Mouse (Mus musculus) hindbrain, postnatal 0 days (tissue): ENCODE results near the gene Bcam. TPM values are rescaled to one million over a fixed set of nuclear protein-coding genes. Genes with fewer than 3 reads are reported as not detected.
A peak's percentile ranks its signal among the peaks of the same experiment; 100 is the strongest.
"Not testable (repeated sequence)": the region's sequence is repeated elsewhere in the genome, so short reads cannot be mapped to it uniquely, and the experiment has no call there.

Experiments
- ATAC-seq: fragments of 200-750 bp; cut with Nextera tagmentation; 2 replicates; pipeline ENCODE4 v1.8.0; 2017; ENCODE audit warnings: mild to moderate bottlenecking, moderate TSS enrichment, moderate library complexity
- DNase-seq: peaks from one replicate; pipeline ENCODE4 v3.0.0-alpha.2; 2015; ENCODE audit warnings: low spot score
- H3K27ac ChIP-seq: fragments of 300-500 bp; sonication (generic); 2 replicates; pipeline ENCODE4 v1.5.1; 2014; ENCODE audit warnings: mild to moderate bottlenecking
- H3K27me3 ChIP-seq: fragments of 300-500 bp; sonication (generic); 2 replicates; pipeline ENCODE4 v1.6.1; 2014; ENCODE audit warnings: low read length, mixed read lengths; ENCODE audit not compliant: insufficient read depth
- H3K36me3 ChIP-seq: fragments of 300-500 bp; sonication (generic); 2 replicates; pipeline ENCODE4 v1.6.1; 2014; ENCODE audit warnings: low read length, mixed read lengths; ENCODE audit not compliant: insufficient read depth
- H3K4me1 ChIP-seq: fragments of 300-500 bp; sonication (generic); 2 replicates; pipeline ENCODE4 v1.6.1; 2014; ENCODE audit warnings: antibody characterized with exemption, low read length, mixed read lengths; ENCODE audit not compliant: insufficient read depth
- H3K4me2 ChIP-seq: fragments of 300-500 bp; sonication (generic); 2 replicates; pipeline ENCODE4 v1.6.1; 2014; ENCODE audit warnings: low read depth, mild to moderate bottlenecking, low read length, moderate library complexity, mixed read lengths
- H3K4me3 ChIP-seq: fragments of 300-500 bp; sonication (generic); 2 replicates; pipeline ENCODE4 v1.5.1; 2014; ENCODE audit warnings: low read length
- H3K9ac ChIP-seq: fragments of 300-500 bp; sonication (generic); replicated peaks from 2 replicates; pipeline ENCODE4 v1.6.1; 2014; ENCODE audit warnings: mild to moderate bottlenecking, low read length, moderate library complexity, mixed read lengths
- H3K9me3 ChIP-seq: fragments of 300-500 bp; sonication (generic); 2 replicates; pipeline ENCODE4 v1.6.1; 2016; ENCODE audit warnings: low read length, mixed read lengths
- CTCF ChIP-seq: IDR thresholded peaks from 2 replicates; pipeline ENCODE4 v1.5.1; 2016; ENCODE audit warnings: antibody characterized with exemption, control low read depth, low read depth
- WGBS: fragments of 180-500 bp; shearing (Covaris S2); extraction: QIAGEN DNeasy Blood & Tissue Kit; methylation state at CpG from one replicate; pipeline ENCODE4 v1.1.7; 2014; 5-methylcytosine and 5-hydroxymethylcytosine counted together
- polyA plus RNA-seq: library from polyadenylated mRNA; unstranded; fragments of >200 nt; fragmentation: Nextera tagmentation; extraction: Ambion mirVana; gene quantifications from 2 replicates; pipeline ENCODE4 v1.2.1, GENCODE M21; 2015
- total RNA-seq: library from RNA; depleted of rRNA; stranded (reverse); fragments of >200 nt; gene quantifications from 2 replicates; pipeline ENCODE4 v1.2.3, GENCODE M21; 2014

Gene Bcam
- total and polyA plus RNA-seq, 2 experiments from 2014 or later: 29.0 to 50.7 TPM

GRCm38 (mm10) chr7:19796697-19797588, 26.1 kb upstream of the Bcam start, which contains the start of gene Cblc:
TSS of gene Cblc (minus strand) at chr7:19796809.
- TF ChIP-seq CTCF: peak; percentile 82
- no peaks in the 10 kb centered on the region for H3K4me1 ChIP-seq
- H3K27me3 ChIP-seq: peaks cover 21% of the 10 kb centered on the region
- H3K4me3 ChIP-seq: no peak within 1 kb of the TSS
- 3% methylated on average over 32 of the region's 32 CpGs for WGBS
- H3K9me3 ChIP-seq: no peaks in the 10 kb centered on the region
- peak; percentile 46; the same call in 1 of the 2 replicates for ATAC-seq
- peak; percentile 41 for DNase-seq
- H3K4me2 ChIP-seq: no peak within 1 kb of the TSS
- no peak within 1 kb of the TSS for H3K9ac ChIP-seq
- H3K36me3 ChIP-seq: no peaks in the 10 kb centered on the region
- no peak within 1 kb of the TSS for H3K27ac ChIP-seq

- TF ChIP-seq CTCF: no peak
- DNase-seq: no peak
- Histone ChIP-seq H3K9ac (no peak overlapping the region), H3K4me3 (no peak overlapping the region), H3K4me1 (no peaks in the 10 kb centered on the region), H3K27me3 (peaks cover 21% of the 10 kb centered on the region), H3K36me3 (no peaks in the 10 kb centered on the region), H3K4me2 (no peak overlapping the region), H3K9me3 (no peaks in the 10 kb centered on the region), H3K27ac (no peak overlapping the region)
- ATAC-seq: no peak
- 11% methylated on average over 18 of the region's 18 CpGs for WGBS
Measured at GRCm38 (mm10) chr7:19796254-19796653, 25.4 kb upstream of the Bcam start.

GRCm38 (mm10) chr7:19795236-19795635, 24.4 kb upstream of the Bcam start:
- Histone ChIP-seq H3K9ac (no peak overlapping the region), H3K27ac (no peak overlapping the region), H3K4me1 (no peaks in the 10 kb centered on the region), H3K36me3 (no peaks in the 10 kb centered on the region), H3K27me3 (peaks cover 21% of the 10 kb centered on the region), H3K4me3 (no peak overlapping the region), H3K4me2 (no peak overlapping the region), H3K9me3 (no peaks in the 10 kb centered on the region)
- ATAC-seq: no peak
- WGBS: 54% methylated on average over 2 of the region's 2 CpGs
- no peak for TF ChIP-seq CTCF
- no peak for DNase-seq

- Histone ChIP-seq H3K4me2 (no peak overlapping the region), H3K4me3 (no peak overlapping the region), H3K4me1 (no peaks in the 10 kb centered on the region), H3K27me3 (peaks cover 21% of the 10 kb centered on the region), H3K36me3 (no peaks in the 10 kb centered on the region), H3K9ac (no peak overlapping the region), H3K27ac (no peak overlapping the region), H3K9me3 (no peaks in the 10 kb centered on the region)
- 83% methylated on average over 19 of the region's 19 CpGs for WGBS
- no peak for DNase-seq
- ATAC-seq: no peak
- TF ChIP-seq CTCF: no peak
Measured at GRCm38 (mm10) chr7:19792701-19793630, 22.1 kb upstream of the Bcam start.

GRCm38 (mm10) chr7:19791504-19791903, 20.7 kb upstream of the Bcam start:
- H3K27me3 ChIP-seq, H3K4me3 ChIP-seq, H3K9ac ChIP-seq, H3K4me1 ChIP-seq, H3K9me3 ChIP-seq, DNase-seq, H3K27ac ChIP-seq, H3K4me2 ChIP-seq, H3K36me3 ChIP-seq, ATAC-seq: not testable (repeated sequence)
- WGBS: 82% methylated on average over 2 of the region's 2 CpGs

DNA sequence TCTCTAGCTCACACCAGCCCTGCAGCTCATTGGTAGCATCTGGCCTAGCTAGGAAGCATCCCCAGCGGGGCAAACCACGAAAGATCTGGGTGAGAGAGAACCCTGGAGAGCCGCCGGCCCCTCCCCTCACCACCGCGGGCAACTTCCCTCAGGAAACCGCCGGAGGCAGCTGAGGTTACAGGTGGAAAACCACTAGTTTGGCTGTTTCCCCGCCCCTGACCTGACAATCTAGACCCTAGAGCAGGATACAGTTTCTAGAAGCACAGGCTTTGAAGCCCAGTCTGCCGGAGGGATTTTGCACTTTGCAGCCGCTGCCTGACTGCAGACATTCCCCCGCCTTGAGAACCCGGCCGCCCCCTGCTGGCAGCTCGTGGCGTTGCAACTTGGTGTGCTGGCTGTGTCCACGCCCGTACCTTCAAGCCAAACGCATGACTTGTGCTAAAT, 19.1 kb upstream of the Bcam start:
- H3K27me3 ChIP-seq: no peaks in the 10 kb centered on the region

More for the DNA sequence above, 19.1 kb upstream of the Bcam start:
- peak overlapping the region; percentile 33; the same call in 1 of the 2 replicates for H3K9ac ChIP-seq
- ATAC-seq (peak; percentile 77), DNase-seq (peak; percentile 89)
- H3K36me3 ChIP-seq: no peaks in the 10 kb centered on the region
- no peak overlapping the region; the same call in 1 of the 2 replicates for H3K27ac ChIP-seq
- H3K4me3 ChIP-seq: peak overlapping the region; percentile 31
- no peaks in the 10 kb centered on the region for H3K4me1 ChIP-seq
- no peaks in the 10 kb centered on the region for H3K9me3 ChIP-seq
- WGBS: under 1% methylated on average over 19 of the region's 19 CpGs
- H3K4me2 ChIP-seq: peak overlapping the region; percentile 68
- TF ChIP-seq CTCF: peak; percentile 98
